Mouse (Mus musculus) naive thymus-derived CD4-positive, alpha-beta T cell, adult 2 months (primary cell): ENCODE data around the gene Coro7.
"Not testable (repeated sequence)": the region's sequence is repeated elsewhere in the genome, so short reads cannot be mapped to it uniquely, and the experiment has no call there.

ENCODE experiments used
- DNase-seq: peaks from one replicate; pipeline ENCODE4 v3.0.0-alpha.2; 2011; ENCODE audit warnings: low read depth

Gene Coro7

DNA sequence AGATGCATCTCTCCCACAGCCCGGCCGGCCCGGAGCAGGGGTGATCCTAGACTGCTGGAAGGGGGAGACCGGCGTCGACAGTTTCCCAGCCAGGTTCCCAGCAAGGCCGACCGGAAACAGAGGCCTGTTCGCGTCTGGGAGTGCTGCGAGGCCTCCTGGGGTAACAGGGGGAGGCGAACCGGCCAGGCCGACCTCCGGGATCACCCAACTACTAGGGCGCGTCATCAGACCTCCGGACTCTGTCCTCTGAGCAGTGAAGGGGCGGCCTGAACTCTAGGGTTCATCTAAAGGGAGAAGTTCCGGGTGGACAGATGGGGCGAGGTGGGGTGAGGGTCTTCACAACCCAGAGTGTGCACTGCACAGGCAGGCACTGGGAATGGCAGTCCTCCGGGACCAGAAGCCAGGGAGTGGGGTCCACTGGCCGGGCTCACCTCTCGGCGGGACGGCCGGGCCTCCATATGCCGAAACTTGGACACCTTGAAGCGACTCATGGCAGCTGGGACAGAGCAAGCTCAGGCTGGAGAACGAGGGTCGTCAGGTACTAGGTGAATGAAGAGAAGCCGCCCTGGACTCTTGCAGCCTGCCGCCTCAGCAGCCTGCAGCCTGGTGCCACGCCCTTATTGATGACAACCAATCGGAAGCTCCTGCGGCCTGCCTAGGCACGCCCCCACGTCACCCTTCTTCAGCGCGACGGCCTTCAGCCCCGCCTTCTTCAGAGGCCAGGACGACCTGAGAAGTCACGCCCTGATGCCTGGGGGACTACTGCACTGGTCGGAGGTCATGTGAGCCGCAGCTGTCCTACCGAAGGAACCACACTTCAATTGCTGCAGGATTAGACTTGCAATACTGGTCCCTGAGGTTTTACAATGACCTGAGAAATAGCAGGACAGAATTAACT lies at the start of gene Coro7:
Coro7 (minus strand) TSS at position 657 of the 898 bp plus-strand sequence.
- DNase-seq = peak; percentile 95

DNA sequence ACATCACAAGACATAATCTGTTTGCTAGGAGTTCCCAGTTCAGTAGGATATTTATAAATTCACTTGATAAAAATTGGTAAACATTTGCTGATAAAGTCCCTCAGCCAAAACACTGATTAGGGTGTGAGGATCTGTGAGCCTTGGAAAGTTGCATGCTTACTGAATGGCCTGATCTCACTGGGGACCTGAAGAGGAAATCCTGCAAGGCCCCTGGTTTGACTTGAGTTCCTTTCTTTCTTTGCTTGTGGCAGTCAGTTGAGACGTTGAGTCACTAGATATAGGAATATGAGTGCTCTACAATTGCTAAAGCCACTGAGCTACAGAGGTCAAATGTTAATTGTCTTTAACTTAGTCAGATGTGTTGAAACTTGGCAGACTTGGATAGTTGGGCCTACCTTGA lies 48.4 kb upstream of the Coro7 start:
- no peak for DNase-seq

DNA sequence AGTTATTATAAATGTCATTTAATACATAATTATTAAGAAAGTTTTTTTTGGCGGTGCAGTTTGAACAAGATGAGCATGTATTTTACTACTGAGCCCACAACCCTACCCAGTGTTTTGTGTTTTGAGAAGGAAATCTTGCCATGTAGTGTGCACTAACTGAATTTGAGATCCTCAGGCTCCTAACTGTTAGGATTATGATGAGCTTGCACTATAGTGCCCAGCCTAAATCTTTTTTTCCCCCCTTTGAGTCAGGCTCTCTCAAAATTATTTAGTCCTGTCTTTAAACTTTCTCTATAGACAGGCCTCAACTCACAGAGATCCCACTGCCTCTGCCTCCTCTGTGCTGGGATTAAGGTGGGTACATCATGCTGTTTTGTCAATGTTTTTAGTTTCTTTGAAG lies 47.9 kb upstream of the Coro7 start:
- DNase-seq = no peak

DNA sequence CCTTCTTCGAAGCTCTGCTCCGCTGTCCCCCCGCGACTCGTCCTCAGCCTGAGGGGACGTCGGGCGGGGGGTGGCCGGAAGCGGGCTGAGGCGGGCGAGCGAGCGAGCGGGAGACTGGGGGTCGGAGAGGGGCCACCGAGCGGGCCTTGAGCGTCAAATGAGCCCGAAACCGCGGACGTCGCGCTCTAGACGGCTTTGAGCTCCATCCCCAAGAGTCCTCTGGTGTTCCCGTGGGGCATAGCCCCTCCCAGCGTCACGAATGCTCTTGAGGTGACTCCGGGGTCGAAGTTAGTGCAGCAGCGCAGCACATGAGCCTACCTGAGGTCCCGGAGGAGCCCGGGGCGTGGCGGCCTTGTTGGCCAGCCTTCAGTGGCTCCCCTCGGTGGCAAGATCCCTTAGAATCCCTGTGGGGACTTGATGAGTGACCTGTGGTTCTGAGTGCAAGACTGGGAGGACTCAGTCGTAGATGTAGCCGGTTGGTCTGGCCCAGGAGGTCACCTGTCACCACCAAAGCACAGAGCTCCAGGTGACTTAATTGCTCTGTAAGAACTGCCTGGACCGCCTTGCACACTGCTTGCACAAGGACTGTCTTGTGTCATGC lies 47.1 kb upstream of the Coro7 start:
- DNase-seq = no peak

DNA sequence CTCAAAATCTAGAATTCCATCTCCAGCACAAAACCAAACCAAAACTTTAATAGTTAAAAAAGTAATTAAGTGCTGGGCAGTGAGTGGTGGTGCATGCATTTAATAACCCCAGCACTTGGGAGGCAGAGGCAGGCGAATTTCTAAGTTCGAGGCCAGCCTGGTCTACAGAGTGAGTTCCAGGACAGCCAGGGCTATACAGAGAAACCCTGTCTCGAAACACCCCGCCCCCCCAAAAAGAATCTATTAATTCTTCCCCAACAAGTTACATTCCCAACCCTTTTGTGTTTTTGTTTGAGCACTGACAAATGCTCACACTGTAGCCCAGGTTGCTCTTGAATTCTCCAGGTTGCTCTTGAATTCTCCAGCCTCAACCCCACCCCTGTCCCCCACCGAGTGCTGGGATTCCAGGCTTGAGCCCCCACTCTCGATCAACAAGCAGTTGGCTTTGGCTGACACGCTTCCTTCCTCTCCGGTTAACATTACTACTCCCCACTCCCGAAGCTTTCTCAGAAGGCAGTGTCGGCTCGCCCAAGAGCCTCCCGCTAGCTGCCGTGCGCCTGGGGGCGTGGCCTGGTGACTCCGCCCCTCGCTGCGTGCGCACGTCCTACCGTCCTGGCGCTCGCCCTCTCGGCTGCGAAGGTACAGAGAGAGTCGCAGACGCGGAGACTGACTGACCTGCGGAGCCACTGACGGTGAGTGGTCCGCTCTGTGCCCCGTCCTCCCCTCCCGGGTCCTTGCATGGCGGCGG lies 46.4 kb upstream of the Coro7 start, which contains the start of gene Hmox2:
Hmox2 (plus strand) TSS at position 582 of the 748 bp plus-strand sequence.
- peak; percentile 96 for DNase-seq

DNA sequence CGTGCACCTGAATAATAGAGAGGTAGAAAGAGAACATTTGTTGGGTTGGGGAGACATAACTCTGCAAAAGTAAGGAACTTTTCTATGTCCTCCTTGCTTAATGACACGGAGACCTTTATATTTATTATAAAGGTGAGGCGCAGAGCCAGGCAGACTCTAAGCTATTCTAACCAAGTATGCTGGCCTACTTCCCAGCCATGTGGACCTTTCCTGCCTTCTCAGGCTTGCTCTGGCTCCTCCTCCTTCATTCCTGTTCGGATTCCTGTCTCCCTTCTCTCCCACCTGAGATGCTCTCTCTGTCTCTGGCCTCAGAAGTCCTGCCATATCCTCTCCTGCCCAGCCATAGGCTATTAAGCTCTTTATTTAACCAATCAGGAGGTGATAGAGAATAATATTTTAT lies 45.7 kb upstream of the Coro7 start:
- DNase-seq = no peak

DNA sequence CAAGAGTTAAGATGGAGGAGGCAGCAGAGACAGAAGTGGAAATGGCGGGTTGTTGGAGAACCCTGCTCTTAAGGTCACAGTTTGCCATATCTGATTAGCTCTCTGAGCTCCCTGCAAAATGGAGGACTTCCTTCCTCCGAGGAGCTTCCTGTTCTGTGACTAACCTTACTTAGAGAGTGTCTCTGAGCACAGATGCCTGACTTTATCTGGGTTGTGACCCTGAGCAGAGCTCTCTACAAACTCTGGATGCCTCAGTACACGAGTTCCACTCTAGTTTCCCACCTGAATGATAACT lies 43.3 kb upstream of the Coro7 start:
- DNase-seq = peak; percentile 47

DNA sequence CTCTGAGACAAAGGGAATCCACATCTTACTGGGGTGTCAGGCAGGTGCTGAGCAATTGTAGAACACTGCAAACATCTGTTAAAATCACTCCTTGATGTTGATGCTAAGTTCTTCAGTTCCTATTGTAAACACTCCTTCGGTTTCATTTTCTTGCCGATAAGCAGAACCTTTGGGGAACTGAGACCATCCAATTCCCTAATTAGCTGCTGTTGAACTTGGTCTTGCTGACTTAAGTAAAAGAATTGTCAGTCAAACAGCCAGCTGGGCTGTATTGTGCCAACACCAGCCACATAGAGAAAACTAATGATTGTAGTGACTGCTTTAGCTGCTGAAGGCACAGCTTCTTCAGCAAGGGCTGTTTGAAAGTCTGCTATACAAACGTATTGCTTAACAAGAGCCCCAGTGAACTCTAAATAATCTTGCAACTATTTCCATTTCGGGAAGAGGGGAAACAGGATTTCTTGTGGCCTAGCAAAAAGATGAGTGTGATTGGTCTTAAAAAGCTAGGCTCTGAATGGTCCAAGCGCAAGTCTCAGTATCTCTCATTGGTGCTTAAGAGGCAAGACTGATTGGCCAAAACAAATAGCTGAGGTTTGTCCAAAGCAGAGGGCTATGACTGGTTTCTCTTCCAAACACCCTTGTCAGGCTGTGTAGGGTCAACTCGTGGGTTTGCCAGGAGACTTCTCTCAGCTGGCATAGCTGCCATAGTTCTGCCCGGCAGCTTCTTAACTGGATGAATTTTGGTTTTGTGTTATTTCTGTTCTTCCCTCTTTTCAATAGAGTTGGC lies 42.7 kb upstream of the Coro7 start:
- peak; percentile 53 for DNase-seq

DNA sequence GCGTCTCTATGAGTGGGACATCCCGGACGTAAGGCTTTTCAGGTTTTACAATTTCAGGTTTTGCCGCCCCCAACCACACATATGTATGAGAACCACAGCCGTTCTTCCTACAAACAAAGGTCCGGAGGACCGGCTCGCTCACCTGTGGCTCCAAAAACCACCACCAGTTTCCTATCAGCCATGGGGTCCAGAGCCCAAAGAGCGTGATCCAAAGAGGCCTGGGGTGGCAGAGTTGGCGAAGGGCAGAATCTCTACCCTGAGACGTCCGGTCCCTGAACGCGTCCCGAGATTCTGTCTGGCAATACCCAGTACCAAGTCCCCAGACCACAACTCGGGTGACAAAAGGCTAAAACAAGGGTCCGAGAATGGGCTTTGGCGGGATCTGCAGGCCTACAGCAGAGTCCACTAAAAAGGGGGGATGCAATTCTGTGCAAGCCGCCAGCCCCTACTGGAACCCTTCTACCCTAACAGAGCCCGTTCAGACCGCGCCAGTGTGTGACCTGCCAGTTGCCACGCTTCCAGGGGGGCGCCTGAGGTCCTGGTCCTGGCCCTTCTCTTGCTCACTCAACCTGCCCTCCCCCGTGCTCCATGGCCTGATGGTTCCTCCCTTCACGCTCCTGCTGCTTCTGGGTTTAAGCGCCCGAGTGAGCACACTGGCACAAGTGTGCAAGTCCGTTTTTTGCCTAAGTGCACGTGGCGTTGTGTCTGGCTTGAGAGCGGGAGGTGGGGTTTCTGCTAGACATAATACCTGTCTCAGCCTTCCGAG lies 39.4 kb upstream of the Coro7 start, which contains the start of gene Nmral1:
Nmral1 (minus strand) TSS at position 604 of the 766 bp plus-strand sequence.
- peak; percentile 62 for DNase-seq

DNA sequence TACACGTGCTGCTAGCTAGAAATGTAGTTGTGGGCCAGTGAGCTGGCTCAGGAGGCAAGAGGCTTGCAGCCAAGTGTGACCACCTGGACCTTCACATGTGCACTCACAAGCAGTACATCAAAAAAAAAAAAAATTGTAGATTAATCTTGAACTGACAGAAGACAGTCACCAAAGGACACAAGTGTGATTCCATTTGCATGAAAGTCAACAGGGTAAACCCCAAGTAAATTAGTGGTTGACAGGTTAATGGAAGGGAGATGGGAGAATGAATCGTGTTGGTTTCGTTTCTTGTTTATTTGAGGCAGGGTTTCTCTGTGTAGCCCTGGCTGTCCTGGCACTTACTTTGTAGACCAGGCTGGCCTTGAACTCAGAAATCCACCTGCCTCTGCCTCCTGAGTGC lies 38.3 kb upstream of the Coro7 start:
- DNase-seq = no peak

DNA sequence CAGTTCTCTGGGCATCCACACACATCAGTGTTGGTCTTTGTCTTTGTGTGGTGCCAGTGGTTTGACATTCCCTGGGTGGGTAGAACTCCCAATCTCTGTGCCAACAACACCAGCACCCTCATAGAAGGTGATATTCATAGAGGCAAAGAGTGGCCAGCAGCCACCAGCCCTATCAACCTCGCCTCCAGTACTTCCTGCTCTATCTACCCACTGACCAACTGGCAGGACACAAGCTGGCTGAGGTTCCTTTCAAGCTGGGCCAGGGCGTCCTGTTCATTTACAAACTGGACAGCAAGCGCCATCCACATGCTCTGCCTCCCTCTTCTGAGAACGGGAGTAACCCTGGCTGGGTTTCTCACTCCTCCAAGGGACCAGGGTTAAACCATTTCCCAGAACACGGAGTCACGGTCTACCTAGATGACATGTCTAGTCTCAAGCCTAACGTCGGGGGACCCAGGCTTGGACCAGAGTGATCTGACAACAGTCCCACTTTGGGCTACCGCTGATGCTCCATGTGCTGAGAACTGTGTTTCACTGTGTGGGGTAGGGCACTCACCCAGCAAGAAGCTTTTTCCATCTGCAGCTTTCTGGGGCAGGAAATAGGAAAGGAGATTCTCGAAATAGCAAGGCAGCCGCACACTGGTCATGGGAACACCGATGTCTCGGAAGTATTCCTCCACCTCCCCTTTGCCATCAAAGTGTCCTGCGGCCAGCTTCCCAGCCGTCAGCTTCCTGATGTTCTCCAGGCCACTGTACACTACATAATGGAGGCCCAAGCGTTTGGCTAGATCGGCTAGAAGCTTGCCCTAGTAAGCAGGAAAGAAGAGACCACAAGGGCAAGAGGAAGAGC lies 34.5 kb upstream of the Coro7 start:
- no peak for DNase-seq

DNA sequence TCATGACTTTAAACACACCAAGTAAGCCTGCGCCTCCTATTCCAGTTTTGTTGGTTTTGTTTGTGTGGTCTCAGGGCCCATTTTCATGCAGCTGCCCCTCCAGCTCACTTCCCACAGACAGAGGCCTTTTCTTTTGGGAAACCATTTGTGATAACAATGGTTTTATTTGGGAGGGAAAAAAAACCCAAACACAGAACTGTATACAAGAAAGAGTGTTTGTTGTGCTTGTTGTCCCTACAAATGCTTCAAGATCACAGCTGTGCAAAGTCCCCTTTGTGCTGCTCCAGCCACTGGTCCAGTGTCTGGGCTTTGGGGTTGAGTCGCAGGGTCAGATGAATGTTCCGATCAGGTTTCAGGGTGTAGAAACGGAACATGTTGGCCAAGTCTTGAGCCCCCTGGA lies 31.6 kb upstream of the Coro7 start:
- no peak for DNase-seq

DNA sequence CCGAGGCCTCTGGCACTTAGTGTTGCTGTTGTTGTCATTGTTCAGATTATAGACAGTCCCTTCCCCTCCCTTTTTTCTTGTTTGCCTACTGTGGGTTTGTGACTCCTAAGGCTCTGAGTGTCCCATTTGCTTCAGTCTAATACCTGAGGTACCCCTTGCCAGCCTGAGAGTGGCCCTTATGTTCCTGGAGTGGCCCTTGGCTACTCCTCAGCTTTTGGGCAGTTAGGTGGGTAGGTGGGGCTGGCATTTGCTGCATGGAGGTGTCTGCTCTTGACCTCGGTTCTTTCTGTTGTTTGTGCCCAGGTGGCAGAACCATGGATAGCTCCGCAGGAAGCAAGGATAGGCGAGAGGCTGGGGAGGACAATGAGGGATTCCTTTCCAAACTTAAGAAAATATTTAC lies 26.0 kb upstream of the Coro7 start:
- no peak for DNase-seq

DNA sequence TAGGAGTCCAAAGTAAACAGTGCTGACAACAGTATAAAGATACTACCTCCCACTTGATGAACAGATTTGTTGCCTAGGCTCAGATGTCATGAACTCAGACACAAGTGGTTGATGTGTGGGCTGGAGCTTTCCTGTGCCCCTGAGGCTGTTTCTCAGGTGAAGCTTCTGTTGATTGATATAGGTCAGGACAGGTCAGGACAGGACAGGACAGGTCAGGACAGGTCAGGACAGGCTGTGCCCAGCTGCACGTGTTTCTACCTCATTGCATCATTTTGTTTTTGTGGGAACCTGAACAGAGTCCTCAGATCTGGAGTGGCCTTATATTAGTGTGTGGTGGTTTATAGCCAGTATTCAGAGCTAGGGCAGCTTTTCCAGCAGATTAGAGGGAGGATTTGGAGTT lies 23.1 kb upstream of the Coro7 start:
- DNase-seq = no peak

DNA sequence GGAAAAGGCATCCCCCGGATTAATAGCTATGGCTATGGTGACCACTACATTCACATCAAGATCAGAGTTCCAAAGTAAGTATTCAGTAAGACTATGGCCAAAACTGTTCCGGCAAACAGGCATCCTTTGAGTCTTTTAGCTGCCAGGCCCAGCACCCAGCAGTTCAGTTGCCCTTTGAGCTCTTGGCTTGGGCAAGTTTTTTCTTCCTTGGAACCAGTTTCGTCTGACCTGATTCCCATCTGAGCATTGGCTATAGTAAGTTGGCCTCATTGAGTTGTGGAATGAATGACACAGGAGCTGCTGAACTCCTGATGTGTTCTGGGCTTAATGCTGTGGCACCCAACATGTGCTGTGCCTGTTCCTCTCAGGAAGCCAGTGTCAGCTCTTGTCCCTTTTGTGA lies 21.6 kb upstream of the Coro7 start:
- no peak for DNase-seq

DNA sequence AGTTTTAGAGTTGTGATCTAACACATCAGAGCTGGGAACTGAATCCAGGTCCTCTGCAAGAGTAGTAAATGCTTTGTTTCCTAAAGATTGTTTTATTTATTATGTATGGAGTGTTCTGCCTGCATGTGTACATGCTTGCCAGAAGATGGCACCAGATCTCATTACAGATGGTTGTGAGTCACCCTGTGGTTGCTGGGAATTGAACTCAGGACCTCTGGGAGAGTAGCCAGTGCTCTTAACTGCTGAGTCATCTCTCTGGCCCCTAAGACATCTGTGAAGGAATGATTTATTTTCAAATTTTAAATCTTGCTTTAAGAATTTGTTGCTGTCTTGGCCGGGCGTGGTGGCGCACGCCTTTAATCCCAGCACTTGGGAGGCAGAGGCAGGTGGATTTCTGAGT lies 9.8 kb upstream of the Coro7 start:
- not testable (repeated sequence) for DNase-seq

DNA sequence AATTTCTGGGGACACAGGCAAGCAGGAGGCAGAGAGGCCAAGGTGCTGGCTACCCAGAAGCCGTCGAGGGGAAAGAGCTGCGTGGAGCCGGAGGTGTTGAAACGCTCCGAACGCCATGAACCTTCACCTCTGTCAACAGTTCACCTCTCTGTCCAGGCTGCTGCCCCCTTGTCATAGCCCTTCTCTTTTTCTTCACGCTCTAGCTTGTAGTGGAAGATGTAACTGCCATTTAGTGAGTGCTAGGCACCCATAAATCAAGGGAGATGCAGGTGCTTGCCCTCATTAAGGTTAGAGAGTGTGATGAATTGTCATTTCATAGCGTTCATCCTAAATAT lies 4.8 kb upstream of the Coro7 start:
- no peak for DNase-seq

DNA sequence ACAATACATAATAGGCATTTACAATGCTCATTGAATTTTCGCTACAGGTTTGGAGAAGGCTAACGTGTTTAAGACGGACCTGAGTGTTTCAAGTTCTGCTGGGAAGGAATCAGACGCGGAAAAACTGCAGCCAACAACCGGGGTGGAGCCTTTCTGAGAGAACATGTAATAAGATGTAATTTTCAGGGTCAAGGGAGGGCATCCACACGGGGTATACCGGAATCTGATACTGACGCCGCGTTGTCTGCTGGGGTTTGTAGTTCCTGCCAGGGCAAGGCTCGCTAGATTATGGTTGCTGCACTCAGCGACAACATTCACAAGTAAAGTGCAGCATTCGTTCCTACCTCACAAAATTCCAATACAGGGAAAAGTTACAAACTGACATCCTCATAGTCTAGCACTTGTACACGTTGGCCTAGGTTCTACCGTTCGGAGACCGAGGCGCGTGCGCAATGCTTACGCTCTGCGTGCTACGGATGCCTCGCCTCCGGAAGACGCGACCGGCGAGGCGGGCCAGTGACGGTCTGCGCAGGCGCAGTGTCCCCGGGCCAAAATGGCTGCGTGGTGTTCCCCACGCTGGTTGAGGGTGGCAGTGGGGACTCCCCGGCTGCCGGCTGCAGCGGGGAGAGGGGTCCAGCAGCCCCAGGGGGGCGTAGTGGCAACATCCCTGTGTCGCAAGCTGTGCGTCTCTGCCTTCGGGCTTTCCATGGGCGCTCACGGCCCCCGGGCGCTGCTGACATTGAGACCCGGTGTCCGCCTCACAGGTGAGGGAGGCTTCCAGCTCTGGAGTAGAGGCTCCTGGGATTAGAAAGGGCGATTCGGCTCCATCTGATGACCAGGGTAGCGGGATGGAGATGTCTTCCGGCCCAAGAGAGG lies 4.2 kb upstream of the Coro7 start:
- peak; percentile 98 for DNase-seq

DNA sequence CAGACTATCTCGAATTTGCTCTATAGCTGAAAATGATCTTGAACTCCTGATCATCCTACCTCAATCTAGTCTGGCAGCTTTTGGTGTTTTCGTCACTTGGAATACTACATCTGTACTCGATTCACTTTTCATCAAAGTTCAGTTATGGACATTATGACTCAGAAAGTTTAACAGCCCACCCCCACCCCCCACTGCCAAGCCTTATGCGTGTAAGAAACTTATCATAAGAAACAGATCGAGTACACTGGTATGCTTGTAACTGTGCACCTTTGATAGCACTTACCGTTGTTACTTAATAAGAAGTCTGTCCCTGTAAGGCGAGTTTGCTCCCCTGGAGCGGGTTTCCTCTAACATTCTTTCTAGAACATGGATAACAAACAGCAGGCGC lies 3.6 kb upstream of the Coro7 start:
- no peak for DNase-seq
